Mouse (Mus musculus): ENCODE results near the gene Gm9803. TPM values are rescaled to one million over a fixed set of nuclear protein-coding genes. Genes with fewer than 3 reads are reported as not detected.

The Gm9803 gene
- 58.8 TPM for polyA plus RNA-seq (2017; shearing (Covaris generic))

DNA sequence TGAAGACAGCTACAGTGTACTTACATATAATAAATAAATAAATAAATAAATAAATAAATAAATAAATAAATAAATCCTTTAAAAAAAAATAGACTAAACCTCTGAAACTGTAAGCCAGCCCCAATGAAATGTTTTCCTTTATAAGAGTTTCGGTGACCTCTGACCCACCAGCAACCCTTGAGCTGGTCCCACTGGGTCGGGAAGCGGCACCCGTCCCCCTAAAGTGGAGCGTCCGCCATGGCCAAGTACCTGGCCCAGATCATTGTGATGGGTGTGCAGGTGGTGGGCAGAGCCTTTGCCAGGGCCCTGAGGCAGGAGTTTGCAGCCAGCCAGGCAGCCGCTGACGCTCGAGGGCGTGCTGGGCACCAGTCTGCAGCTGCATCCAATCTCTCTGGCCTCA is at the start of gene Gm9803:
TSS of gene Gm9803 (plus strand) at position 154 of the 400 bp plus-strand sequence.

DNA sequence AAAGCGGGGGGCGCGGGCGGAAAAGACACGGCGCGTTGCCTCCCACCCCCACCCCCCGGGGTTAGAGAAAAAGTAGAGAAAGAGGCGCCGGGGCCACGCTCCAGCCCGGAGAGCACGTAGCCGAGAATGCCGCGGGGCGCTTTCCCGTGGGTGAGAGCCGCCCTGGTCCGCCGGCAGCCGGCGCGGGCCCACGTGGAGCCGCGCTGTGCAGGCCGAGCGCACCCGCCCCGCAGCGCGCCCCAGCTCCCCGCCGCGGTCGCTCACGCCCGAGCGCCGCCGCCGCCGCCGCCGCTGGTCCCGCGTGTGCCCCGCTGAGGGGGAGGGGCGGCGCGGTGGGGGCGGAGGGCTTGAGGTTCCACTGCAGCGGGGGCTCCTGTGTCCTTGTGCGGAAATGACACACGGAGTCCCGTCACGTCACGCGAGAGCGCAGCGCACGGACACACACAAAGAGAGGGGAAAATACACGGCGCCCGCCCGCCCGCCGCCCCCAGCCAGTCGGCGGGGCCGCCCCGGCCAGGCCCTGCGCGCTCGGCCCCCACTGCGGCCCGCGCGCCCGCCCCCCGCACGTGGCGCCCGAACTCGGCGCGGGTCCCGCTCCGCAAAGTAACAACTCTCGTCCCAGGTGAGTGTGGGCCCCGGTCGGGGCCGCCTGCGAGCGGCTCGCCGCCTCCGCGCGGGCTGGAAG is 45.0 kb upstream of the Gm9803 start, which contains the start of gene Bend3:
TSS of gene Bend3 (plus strand) at position 81 of the 685 bp plus-strand sequence.

DNA sequence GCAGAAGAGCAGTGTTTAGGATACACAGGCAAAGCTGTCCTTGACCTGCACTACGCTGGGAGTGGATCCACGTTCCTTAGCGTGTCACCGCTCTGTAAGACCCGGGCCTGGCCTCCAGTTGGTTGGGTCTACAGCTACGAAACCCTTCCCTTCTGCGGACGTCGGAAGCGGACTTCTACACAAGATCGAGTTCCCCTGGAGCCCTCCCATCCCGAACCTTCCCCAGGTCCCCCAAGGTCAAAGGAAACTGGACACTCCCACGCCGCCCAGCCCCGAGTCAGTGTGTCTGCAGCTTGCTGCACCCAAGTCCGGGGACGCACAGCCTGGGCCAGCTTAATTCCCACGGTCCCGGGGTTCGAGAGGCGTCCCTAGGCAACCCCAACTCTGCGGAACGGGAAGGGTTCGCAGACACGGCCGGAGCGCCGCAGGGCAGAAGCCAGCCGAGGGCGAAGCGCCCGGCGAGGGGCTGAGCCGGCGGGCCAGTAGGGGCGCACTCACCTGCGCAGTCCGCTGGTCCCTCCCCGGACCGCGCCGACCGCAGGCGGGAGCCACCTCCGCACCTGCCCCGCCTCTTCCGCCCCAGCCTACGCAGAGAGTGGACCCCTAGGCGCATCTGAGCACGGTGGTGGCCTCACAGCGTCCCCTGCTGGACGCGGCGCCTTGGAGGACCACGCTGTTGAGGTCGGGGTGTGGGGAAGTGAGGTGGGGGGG is 16.7 kb downstream of the Gm9803 start, which contains the start of gene 1700021F05Rik:
TSS of gene 1700021F05Rik (minus strand) at position 553 of the 711 bp plus-strand sequence.

Other genes with a start within 250 kb of the Gm9803 start
- 1.7 TPM for gene Bend3, start 45.3 kb upstream of the Gm9803 start, polyA plus RNA-seq (2017; shearing (Covaris generic))
- 28.0 TPM for gene 1700021F05Rik, start 16.9 kb downstream of the Gm9803 start, polyA plus RNA-seq (2017; shearing (Covaris generic))
- gene Cd24a, start 54.2 kb downstream of the Gm9803 start, polyA plus RNA-seq (2017; shearing (Covaris generic)): 7.4 TPM

All from activated CD4-positive, CD25-positive, alpha-beta regulatory T cell, adult 9 weeks (primary cell).